Mouse (Mus musculus): ENCODE data around the gene Arhgdig. TPM values are rescaled to one million over a fixed set of nuclear protein-coding genes. Genes with fewer than 3 reads are reported as not detected.
A peak's percentile ranks its signal among the peaks of the same experiment; 100 is the strongest.

The Arhgdig gene
- 1 to 10 TPM; 2.2 to 5.1 TPM for total RNA-seq (2021)
- long read RNA-seq, experiment 1, transcript Arhgdig-201 (6 exons, 1,032 nt), result major isoform, 7 of 7 reads
- long read RNA-seq, experiment 1, partial matches to known transcripts, result 0 of 7 reads
- long read RNA-seq, experiment 1, other reads (novel, unspliced or antisense), result 0 of 7 reads
- long read RNA-seq, experiment 2, partial matches to known transcripts, result 1 of 5 reads
- long read RNA-seq, experiment 2, other reads (novel, unspliced or antisense), result 1 of 5 reads

DNA sequence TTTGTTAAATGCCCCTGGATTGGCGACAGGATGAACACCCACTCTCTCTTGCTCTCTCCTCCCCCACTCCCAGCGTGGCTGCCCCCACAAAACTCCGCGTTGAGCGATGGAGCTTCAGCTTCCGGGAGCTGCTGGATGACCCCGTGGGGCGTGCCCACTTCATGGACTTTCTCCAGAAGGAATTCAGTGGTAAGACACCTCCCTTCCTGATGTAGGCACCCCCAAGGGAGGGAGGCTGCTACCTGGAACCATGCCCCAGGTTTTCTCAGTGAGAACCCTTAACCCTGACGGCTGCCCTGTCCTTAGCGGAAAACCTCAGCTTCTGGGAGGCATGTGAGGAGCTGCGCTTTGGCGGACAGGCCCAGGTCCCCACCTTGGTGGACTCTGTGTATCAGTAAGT lies at the start of gene Arhgdig:
TSS of gene Arhgdig (minus strand) at position 101 of the 400 bp plus-strand sequence.
- no peak for DNase-seq
- intact Hi-C loops (cut with DNase I; ENCODE audit: low total_unique reads), result no loop called here

DNA sequence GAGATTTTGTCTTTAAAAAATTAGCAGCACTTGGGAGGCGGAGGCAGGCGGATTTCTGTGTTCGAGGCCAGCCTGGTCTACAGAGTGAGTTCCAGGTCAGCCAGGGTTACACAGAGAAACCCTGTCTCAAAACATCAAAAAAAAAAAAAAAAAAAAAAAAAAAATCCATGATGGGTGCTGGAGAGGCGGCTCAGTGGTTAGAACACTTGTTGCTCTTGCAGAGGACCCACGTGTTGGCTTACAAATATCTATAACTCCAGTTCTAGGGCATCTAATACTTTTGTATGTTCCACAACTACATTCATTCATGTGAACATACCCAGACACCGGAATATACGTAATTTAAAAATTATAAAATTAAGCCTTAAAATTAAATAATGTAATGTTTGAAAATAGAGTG lies 47.7 kb upstream of the Arhgdig start:
- DNase-seq, result no peak
- intact Hi-C loops (cut with DNase I; ENCODE audit: low total_unique reads), result no loop called here

DNA sequence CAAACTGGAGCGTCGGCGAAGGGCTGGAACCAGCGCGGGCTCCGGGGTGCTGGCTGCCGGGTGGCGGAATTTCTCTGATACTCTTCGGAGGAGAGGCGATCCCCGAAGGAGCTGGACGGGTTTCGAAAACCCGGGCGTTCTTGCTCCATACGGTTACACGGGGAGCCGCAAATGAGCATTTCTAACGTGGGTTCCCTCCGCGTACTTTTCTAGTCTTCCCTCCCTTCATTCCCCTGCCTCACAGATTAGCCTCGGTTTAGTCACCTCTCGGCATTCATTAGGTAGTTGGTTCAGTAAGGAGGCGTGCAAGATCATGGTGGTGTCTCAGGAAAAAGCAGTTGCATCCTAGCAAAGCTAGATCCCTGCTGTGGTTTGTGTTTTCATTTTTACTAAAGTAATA lies 45.8 kb upstream of the Arhgdig start:
- no peak for DNase-seq
- intact Hi-C loops (cut with DNase I; ENCODE audit: low total_unique reads), result no loop called here

DNA sequence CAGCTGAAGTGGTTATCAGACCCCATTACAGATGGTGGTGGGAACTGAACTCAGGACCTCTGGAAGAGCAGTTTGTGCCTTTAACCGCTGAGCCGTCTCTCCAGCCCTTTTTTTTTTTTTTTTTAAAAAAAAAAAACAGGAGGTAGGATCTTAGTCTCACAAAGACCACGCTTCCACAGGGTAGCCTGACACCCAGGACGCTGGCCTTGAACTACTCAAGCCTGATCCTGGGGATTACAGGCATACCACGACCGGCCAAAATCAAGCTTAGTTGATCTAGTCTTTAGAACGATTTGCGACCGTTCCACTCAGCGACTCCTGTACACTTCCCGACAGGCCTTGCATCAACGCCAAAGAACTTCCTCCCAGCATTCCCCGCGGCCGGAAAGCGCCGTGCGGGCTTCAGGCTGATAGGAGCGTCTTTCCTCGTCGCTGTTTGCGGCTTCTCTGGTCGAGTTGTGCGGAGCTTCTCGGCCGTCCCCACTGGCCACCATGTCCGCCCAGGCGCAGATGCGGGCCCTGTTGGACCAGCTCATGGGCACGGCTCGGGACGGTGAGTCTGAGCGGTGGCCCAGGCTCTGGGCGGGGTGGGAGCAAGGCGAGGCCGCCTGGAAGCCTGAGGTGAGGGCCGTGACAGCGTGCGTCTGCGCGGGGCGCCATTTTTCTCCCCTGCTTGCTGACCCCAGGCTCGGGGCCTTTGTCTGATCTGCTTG lies 45.1 kb upstream of the Arhgdig start, which contains the start of gene Luc7l:
TSS of gene Luc7l (plus strand) at position 358 of the 713 bp plus-strand sequence.
- DNase-seq, result peak; percentile 94
- intact Hi-C loops (cut with DNase I; ENCODE audit: low total_unique reads), result no loop called here

DNA sequence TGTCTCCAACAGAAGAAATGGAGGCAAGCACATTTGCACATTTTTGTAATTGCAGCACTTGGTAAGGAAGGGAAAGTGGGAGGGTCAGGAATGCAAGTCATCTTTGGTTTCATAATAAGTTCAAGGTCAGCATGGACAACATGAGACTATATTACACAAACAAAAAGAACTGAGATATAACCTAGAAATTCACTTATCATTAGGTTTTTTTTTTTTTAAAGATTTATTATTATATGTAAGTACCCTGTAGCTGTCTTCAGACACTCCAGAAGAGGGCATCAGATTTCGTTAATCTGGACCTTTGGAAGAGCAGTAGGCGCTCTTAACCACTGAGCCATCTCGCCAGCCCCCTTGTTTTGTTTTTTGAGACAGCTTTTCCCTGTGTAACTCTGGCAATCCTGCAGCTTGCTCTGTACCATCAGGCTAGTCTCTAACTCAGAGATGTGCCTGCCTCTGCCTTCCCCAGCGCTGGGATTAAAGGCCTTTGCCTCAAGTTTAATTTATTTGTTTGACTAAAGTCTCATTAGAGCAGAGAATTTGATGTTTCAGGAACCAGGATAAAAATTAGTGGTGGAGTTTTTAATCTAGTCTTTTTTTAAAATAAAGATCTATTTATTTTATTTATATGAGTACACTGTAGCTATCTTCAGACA lies 44.4 kb upstream of the Arhgdig start:
- intact Hi-C loops (cut with DNase I; ENCODE audit: low total_unique reads), result no loop called here
- DNase-seq, result no peak

DNA sequence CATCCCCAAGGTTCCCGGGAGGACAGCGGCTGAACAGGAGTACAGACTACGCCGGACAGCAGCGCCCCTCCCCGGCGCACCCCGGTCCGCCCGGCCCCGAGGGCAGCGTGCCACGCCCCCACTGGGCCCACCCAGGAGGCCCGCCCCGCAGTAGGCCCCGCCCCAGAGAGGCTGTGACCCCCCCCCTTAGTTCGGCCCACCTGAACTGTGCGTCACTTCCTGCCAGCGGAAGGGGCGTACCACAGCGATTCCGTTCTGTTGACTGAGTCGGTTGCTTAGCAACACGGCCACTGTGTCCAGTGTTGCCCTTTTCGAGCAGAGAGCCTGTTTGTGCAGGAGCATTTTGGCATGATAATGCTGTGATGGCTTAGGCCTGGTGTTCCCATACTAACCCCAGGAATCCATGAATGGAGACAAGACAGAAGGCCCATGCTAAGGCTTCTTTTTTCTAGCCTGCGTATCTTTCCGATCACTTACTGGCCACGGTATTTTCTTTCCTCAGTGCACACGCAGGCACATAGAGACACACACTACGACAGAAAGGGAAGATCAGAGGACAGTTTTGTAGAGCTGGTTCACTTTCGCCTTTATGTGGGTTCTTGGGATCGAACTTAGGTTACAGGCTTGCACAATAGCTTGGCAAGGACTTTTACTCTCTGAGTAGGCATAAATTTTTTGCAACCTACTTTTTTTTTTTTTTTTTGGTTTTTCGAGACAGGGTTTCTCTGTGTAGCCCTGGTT lies 36.7 kb upstream of the Arhgdig start, which contains the start of gene Fam234a:
TSS of gene Fam234a (minus strand) at position 142 of the 741 bp plus-strand sequence.
- intact Hi-C loops (cut with DNase I; ENCODE audit: low total_unique reads), result loop anchor here (10.0 kb wide), 1 partner anchor 109 kb away; the partner anchor contains the start of gene Axin1
- peak; percentile 97 for DNase-seq

DNA sequence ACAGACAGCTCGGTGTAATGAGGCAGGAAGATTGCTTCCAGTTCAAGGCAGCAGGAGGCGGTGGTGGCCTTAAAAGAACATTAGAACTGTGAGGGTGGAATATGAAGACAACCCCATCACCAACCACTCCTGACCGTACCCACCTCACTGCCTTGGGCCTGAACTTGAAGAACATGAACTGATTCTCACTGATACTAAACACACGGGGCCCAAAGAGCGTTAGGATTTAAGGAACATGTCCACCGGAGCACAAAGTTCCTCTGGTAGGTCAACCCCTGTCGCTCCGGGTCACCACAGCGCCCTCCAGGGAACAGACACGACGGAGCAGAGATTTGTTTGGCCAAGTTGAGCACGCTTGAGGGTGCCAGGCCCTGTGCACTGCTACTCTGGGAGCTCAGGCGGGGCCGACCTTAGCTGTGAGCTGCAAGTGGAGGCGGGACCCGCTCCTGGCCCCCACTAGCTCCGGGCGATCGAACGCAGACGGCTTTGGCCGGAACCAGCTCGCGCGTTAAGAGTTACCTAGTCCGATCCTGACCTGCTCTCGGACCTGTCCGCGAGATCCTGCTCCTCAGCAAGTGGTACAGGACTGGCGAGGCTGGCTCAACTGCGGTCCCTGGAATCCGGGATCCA lies 36.0 kb upstream of the Arhgdig start:
- DNase-seq, result peak; percentile 80
- intact Hi-C loops (cut with DNase I; ENCODE audit: low total_unique reads), result loop anchor here (10.0 kb wide), 1 partner anchor 109 kb away; the partner anchor contains the start of gene Axin1

DNA sequence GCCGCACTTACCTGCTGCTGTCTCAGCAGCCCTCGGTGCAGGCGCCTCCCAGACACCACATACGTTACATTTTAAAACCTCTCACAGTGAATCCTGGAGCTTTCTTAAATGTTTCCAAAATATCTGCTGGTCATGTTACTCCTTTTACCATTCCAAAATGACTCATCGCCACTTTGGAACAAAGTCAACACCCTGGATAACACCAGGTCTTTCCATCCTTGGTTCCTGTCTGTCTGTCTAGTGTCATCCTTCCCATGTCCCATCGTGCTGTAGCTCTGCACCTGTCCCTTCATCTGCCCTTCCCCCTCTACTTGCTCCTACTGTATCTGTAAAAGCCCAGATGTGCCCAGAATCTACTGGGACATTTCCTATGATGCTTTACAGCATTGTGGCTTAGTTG lies 33.4 kb upstream of the Arhgdig start:
- no peak for DNase-seq
- intact Hi-C loops (cut with DNase I; ENCODE audit: low total_unique reads), result loop anchor here (10.0 kb wide), 1 partner anchor 106 kb away; the partner anchor contains the start of gene Axin1

DNA sequence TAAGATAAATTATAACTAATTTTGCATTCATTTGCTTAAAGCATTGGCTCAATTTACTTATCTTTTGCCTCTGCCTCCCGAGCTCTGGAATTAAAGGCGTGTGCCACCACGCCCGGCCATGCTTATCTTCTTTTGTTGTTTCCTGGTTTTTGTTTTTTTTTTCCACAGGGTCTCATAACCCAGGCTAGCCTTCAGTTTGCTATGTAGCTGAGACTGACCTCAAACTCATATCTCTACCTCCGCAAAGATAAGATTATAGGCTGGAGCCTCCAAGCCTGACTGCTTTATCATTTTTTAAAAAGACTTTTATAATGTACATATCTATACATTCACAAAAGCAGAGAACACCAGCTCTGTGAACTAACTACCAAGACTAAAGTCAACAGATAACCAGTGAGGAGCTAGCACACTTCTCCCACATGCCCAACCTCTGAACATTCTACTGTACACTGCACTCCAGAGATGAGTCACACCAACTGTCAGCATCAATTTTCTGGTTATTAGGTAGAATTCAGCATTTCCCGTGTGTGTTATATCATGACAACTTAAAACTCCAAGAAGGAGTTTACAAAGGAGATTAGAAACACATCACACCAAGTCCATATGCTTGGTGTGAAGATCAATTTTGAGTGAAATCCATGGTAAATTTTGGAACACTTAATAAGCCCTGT lies 32.7 kb upstream of the Arhgdig start:
- intact Hi-C loops (cut with DNase I; ENCODE audit: low total_unique reads), result loop anchor here (10.0 kb wide), 1 partner anchor 105 kb away; the partner anchor contains the start of gene Axin1
- DNase-seq, result no peak

DNA sequence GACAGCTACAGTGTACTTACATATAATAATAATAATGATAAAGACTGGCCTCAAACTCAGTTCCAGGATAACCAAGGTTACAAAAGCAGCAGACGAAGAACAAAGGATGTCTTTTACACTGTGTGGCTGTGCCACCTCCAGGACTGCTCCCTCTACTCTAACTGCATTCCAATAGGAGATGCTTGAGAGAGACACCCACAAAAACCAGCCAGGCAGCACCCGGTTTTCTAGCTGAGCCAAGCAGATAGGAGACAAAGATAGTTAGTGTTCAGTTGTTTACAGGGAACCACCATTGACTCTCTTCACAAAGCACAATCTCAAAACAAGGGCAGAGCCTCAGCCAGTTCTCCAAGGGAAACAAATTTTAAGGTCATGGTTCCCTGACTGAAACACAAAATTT lies 32.0 kb upstream of the Arhgdig start:
- no peak for DNase-seq
- intact Hi-C loops (cut with DNase I; ENCODE audit: low total_unique reads), result no loop called here

DNA sequence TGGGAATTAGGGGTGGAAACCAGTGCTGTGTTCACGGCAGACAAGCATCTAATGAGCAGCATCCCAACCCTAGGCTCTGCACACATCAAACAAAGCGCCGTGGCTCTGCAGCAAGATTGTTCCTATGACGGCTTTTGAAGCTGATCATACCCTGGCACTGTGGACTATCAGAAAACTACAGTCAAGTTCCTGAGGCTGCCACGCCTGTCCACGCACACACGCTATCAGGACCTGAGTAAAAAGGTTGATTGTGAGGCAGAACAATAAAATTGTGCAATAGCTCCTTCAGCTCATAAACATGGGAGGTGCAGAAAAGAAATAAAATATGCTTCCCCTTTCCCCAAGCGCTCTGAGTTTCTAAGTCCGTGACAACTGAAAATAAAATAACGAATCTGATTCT lies 30.1 kb upstream of the Arhgdig start:
- DNase-seq, result no peak

DNA sequence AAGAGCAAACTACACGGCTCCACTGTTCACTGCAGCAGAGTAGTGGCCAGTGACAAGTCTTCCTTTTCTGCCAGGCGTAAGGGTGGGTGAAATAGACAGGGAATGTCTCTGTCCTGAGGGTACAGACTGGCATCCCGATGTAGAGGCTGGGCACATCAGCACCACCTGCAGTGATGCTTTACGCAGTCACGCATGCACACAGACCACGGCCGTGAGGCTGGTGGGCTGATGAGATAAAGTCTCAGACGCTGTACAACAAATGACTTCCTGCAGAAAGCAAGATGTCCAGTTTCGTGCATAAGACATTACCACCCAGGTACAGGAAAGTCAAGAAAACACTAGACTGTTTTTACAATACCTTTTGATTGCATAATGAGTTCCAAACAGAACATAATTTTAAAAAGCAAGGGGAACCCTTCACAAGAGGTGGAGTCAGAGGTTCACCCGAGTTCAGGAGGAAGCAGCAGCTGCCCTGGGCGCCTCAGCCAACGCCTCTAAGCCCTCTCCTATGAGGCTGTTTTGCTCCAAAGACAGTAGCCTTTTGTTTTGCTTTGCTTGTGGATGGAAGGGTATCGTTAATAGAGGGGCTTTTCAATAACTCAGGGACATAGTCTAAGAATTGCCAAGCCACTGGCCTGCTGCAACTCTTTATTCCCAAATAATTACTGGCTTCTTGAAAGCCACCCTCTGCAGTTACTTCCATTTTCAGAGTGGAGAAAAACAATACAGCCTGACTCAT lies 27.7 kb upstream of the Arhgdig start:
- DNase-seq, result peak; percentile 52
- intact Hi-C loops (cut with DNase I; ENCODE audit: low total_unique reads), result no loop called here

More for the DNA sequence above, 30.1 kb upstream of the Arhgdig start:
- intact Hi-C loops (cut with DNase I; ENCODE audit: low total_unique reads), result no loop called here

DNA sequence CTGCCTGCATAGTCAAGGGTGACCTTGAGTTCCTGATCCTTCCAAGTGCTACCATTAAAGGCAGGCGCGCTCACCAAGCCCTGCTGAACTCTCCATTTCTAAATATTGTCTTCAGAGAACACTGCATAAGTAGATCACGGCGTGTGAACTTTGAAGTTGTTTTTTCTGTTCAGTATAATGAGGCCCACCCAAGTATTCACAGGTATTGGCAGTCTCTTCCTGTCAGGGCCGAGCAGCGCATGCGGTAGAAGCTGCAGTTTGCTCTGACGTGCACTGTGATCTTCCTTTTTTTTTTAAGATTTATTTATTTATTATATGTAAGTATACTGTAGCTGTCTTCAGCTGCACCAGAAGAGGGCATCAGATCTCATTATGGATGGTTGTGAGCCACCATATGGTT lies 26.8 kb upstream of the Arhgdig start:
- intact Hi-C loops (cut with DNase I; ENCODE audit: low total_unique reads), result no loop called here
- DNase-seq, result no peak

DNA sequence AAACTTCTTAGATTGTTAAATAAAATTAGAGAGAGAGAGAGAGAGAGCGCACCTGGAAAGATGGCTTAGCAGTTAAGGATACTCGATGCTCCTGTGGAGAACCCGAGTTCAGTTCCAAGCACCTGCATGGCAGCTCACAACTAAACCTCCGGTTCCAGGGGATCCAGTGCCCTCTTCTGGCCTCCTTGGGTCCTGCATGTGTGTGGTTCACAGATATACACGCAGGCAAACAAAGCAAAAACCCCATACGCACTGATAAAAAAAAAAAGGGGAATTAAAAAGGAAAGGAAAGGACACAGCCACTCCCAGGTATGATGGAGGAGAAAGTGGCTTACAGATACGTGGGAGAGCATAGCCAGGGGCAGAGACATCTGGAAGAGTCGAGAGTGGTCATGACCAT lies 25.3 kb upstream of the Arhgdig start:
- no peak for DNase-seq
- intact Hi-C loops (cut with DNase I; ENCODE audit: low total_unique reads), result no loop called here

DNA sequence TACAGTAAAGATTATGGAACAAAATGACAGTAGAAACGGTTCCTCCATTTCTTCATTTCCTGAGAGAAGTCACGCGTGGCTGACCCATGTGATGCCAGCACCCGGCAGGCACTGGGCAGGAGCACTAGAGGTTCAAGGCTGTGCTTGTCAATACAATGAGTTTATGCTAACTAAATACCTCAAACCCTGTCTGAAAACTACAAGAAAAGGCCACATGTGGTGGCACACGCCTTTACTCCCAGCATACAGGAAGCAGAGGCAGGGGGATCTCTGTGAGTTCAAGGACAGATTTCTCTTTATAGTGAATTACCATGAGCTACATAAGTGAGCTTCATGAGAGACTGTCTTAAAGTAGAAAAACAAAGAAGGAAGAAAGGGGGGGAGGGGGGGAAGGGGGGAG lies 23.6 kb upstream of the Arhgdig start:
- DNase-seq, result no peak
- intact Hi-C loops (cut with DNase I; ENCODE audit: low total_unique reads), result no loop called here

DNA sequence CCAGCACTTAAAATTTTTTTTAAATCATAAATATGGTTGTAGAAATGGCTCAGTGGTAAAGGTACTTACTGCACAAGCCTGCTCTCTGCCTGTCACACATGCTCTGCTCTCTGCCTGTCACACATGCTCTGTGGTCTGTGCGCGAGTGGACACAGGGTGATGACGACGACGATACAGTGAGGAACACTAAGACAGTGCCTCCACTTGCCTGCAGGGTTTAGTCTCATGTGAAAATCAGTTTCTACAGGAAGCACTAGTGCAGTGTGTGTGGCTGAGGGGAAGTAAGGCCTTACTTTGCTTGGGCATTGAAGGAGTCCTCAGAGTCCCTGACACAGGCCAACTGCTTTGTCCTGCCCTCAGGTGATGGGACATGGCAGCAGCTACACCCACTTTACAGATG lies 22.2 kb upstream of the Arhgdig start:
- DNase-seq, result no peak
- intact Hi-C loops (cut with DNase I; ENCODE audit: low total_unique reads), result no loop called here

DNA sequence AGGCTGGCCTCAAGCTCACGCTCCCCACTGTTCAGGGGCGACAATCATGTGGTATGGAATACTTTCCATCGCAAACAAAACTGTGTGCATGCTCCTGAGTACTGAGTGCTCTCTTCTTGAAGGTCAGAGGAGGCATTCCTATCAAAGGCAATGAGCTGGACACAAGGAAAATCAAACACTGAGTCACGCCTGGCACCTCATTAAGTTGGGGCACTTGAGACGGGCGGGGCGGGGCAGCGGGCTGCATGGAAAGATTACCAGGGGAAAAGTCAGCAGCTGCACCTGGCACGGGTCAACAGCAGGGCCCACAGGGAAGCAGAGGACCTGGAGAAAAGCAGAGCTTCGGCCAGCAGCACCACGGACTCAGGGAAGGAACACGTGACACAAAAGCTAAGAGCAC lies 17.6 kb upstream of the Arhgdig start:
- DNase-seq, result no peak
- intact Hi-C loops (cut with DNase I; ENCODE audit: low total_unique reads), result no loop called here

DNA sequence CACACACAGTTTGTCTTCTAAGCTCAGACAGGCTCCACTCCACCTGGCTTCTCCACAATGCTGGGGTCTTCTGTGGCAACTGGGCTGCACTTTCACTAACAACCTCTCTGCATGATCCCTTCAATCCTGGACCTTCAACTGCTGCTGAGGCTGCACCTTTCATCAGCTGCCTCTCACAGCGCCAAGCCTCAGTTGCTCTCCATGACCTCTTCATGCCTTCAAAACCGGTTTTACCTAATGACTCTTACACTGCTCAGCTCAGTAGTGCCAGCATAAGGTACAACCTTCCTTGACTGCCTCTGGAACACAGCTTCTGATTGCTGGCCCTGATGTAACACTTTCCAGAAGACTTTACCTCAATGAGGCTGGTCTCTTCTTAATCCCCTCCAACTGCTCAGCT lies 13.9 kb upstream of the Arhgdig start:
- no peak for DNase-seq
- intact Hi-C loops (cut with DNase I; ENCODE audit: low total_unique reads), result no loop called here
